Mouse (Mus musculus) thymus, adult 2 months (tissue): ENCODE data around the gene Olfr427.

ENCODE experiments used
- CTCF ChIP-seq: fragments of 200-500 bp; IDR thresholded peaks from 2 replicates; pipeline ENCODE4 v1.5.1; 2012; ENCODE audit warnings: mild to moderate bottlenecking, control low read depth, low read length, moderate library complexity, borderline replicate concordance; ENCODE audit not compliant: control insufficient read depth, poor library complexity, insufficient read depth; ENCODE audit errors: extremely low read depth
- POLR2A ChIP-seq: fragments of 200-500 bp; IDR thresholded peaks from 2 replicates; pipeline ENCODE4 v1.6.1; 2012; ENCODE audit warnings: mild to moderate bottlenecking, low read length, control low read depth, moderate library complexity; ENCODE audit not compliant: control insufficient read depth, poor library complexity, insufficient read depth; ENCODE audit errors: extremely low read depth

DNA sequence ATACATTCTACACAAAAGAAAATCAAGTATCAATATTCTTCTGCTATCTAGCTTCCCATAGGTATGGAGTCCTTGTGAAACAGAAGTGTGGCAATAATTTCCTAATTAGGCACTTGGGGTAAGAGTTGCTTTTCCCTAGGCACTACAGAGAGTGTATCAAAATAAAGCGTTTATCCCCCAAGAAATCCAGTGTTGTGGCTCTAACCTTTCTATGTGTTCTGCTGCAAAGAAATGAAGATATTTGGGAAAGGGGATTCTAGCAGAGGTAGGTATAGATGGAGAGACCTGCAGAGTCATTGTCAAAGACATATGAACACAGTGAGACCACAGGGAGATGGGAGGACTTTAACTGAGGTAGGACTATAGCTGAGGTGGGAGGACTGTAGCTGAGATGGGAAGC is at the start of gene Olfr427:
- TF ChIP-seq POLR2A (no peak), CTCF (no peak)
